Mouse (Mus musculus) ES-Bruce4 (cell line): ENCODE measurements around the gene Rfc4.

Source experiments
- CTCF ChIP-seq: IDR thresholded peaks from one replicate; pipeline ENCODE4 v1.8.1; 2011; ENCODE audit warnings: low read depth, low read length
- EP300 ChIP-seq: IDR thresholded peaks from 2 replicates; pipeline ENCODE4 v1.6.1; 2011; ENCODE audit warnings: low read depth, low read length; ENCODE audit not compliant: insufficient read depth
- POLR2A ChIP-seq: IDR thresholded peaks from one replicate; pipeline ENCODE4 v1.8.1; 2011; ENCODE audit warnings: low read length; ENCODE audit not compliant: insufficient read depth

DNA sequence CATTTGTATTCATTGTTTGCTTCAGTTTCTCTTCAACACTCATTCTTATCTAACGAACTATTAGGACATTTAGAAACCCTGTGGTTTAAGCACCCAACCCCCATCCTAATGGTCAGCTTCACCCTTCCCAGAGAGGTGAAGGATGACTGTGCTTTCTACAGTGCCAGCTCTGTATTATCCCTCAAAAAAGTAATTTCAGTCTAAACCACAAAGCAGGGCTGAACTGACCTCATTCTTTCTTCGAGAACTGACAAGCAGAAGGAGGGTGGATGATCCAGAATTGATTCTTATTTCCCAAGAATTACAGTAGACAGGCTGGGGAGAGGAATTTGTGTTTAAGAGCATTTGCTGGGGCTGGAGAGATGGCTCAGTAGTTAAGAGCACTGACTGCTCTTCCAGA is 32.2 kb upstream of the Rfc4 start:
- no peak for TF ChIP-seq EP300
- no peak for TF ChIP-seq CTCF
- no peak for TF ChIP-seq POLR2A
